Mouse (Mus musculus): ENCODE data around the gene Ccdc184. TPM values are rescaled to one million over a fixed set of nuclear protein-coding genes. Genes with fewer than 3 reads are reported as not detected.

The Ccdc184 gene
- polyA plus RNA-seq (2012; rRNA removed) (0.01 TPM in 1 of 2 replicates, not detected in the other), polyA plus RNA-seq (2014; fragmentation: Nextera tagmentation; extraction: Ambion mirVana) (not detected in 2 replicates)

DNA sequence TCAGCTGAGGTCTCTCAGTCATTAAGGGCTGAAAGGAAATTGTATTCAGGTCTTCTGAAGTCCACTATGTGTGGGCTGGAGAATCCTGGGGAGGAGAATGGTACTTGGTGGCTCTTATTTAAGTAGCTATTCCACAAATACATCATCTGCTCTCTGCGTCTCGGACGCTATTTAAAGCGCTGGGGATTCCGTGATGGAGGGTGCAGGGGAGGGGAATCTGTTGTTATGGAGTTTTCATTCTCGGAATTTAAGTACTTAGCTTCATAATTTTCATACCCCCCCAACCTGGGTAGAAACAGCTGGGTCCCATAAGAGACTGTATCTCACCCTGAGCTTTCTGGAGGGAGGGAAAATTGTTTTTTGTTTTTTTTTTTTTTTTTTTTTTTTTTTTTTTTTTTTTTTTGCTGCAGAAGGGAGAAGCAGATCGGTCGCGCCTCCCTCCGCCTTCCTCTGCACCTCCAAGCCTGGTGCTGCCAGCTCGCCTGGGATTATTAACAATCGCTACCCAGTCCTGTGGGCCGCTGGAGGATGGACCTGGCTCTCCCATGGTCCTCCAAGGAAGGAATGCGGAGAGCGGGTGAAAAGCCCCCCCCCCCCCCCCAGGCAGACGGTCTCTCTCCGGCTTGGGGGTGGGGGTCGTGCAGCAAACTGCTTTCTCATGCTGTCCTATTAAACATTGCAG, at the start of gene Ccdc184:
Gene Ccdc184 (plus strand): TSS at position 196 of the 682 bp plus-strand sequence.
- Histone ChIP-seq H3K4me2 (ENCODE audit: low read depth) (no peak within 1 kb of the TSS), H3K9ac (replicated peaks) (no peak within 1 kb of the TSS), H3K27me3 (ENCODE audit: control insufficient read depth, insufficient read depth, low read length) (peaks cover 57% of the 10 kb centered on the region), H3K36me3 (replicated peaks; ENCODE audit: control insufficient read depth, insufficient read depth, low read depth) (no peaks in the 10 kb centered on the region), H3K9me3 (ENCODE audit: control insufficient read depth, low read length) (no peaks in the 10 kb centered on the region), H3K4me3 (ENCODE audit: insufficient read depth in 1 of 2, low read depth in 2 of 2, low read length in 2 of 2) (no peak within 1 kb of the TSS), H3K27ac (no peak within 1 kb of the TSS), H3K4me1 (replicated peaks; ENCODE audit: control insufficient read depth in 2 of 2, insufficient read depth in 2 of 2, low read length in 1 of 2) (no peaks in the 10 kb centered on the region)
- no peak for ATAC-seq (ENCODE audit: insufficient read depth)
- DNase-seq (ENCODE audit: low read depth in 3 of 3, low spot score in 3 of 3), result no peak
- 9% methylated on average over 18 of the region's 18 CpGs for WGBS (ENCODE audit: insufficient replicate concordance)
- TF ChIP-seq CTCF (IDR thresholded peaks at IDR 0.05; ENCODE audit: low read depth) (no peak), EP300 (IDR thresholded peaks at IDR 0.05; ENCODE audit: low read depth) (no peak)

GRCm38 (mm10) chr15:98119363-98119762, 47.6 kb upstream of the Ccdc184 start:
- no peaks in the 10 kb centered on the region for H3K9me3 ChIP-seq (ENCODE audit: control insufficient read depth, low read length)
- peaks cover 17% of the 10 kb centered on the region for H3K36me3 ChIP-seq (replicated peaks; ENCODE audit: control insufficient read depth, insufficient read depth, low read depth)
- no peak overlapping the region for H3K4me2 ChIP-seq (ENCODE audit: low read depth)
- H3K27me3 ChIP-seq (ENCODE audit: control insufficient read depth, insufficient read depth, low read length), result no peaks in the 10 kb centered on the region
- peaks cover 14 to 24% of the 10 kb centered on the region in 2 experiments for H3K4me1 ChIP-seq (replicated peaks; ENCODE audit: control insufficient read depth in 2 of 2, insufficient read depth in 2 of 2, low read length in 1 of 2)
- no peak overlapping the region for H3K4me3 ChIP-seq (ENCODE audit: insufficient read depth in 1 of 2, low read depth in 2 of 2, low read length in 2 of 2)
- no peak overlapping the region for H3K27ac ChIP-seq
- DNase-seq (ENCODE audit: low read depth in 3 of 3, low spot score in 3 of 3), result no peak
- ATAC-seq (ENCODE audit: insufficient read depth), result no peak
- WGBS (ENCODE audit: insufficient replicate concordance), result 89% methylated on average over 12 of the region's 12 CpGs
- no peak overlapping the region for H3K9ac ChIP-seq (replicated peaks)
- no peak for TF ChIP-seq EP300 (IDR thresholded peaks at IDR 0.05; ENCODE audit: low read depth)
- TF ChIP-seq CTCF (IDR thresholded peaks at IDR 0.05; ENCODE audit: low read depth), result no peak

- Histone ChIP-seq H3K4me3 (ENCODE audit: insufficient read depth in 1 of 2, low read depth in 2 of 2, low read length in 2 of 2) (no peak overlapping the region), H3K4me2 (ENCODE audit: low read depth) (no peak overlapping the region), H3K9ac (replicated peaks) (no peak overlapping the region), H3K4me1 (replicated peaks; ENCODE audit: control insufficient read depth in 2 of 2, insufficient read depth in 2 of 2, low read length in 1 of 2) (peaks cover 9 to 16% of the 10 kb centered on the region in 2 experiments), H3K9me3 (ENCODE audit: control insufficient read depth, low read length) (no peaks in the 10 kb centered on the region), H3K27ac (no peak overlapping the region), H3K27me3 (ENCODE audit: control insufficient read depth, insufficient read depth, low read length) (no peaks in the 10 kb centered on the region), H3K36me3 (replicated peaks; ENCODE audit: control insufficient read depth, insufficient read depth, low read depth) (peaks cover 17% of the 10 kb centered on the region)
- WGBS (ENCODE audit: insufficient replicate concordance), result 87% methylated on average over 20 of the region's 20 CpGs
- TF ChIP-seq EP300 (IDR thresholded peaks at IDR 0.05; ENCODE audit: low read depth), result no peak
- no peak for TF ChIP-seq CTCF (IDR thresholded peaks at IDR 0.05; ENCODE audit: low read depth)
- no peak for ATAC-seq (ENCODE audit: insufficient read depth)
- DNase-seq (ENCODE audit: low read depth in 3 of 3, low spot score in 3 of 3), result no peak
These were observed 46.1 kb upstream of the Ccdc184 start for GRCm38 (mm10) chr15:98120831-98121230.

GRCm38 (mm10) chr15:98131001-98131400, 36.0 kb upstream of the Ccdc184 start:
- WGBS (ENCODE audit: insufficient replicate concordance), result 84% methylated on average over 4 of the region's 4 CpGs

GRCm38 (mm10) chr15:98131451-98131850, 35.5 kb upstream of the Ccdc184 start:
- no peak overlapping the region for H3K27ac ChIP-seq
- H3K4me2 ChIP-seq (ENCODE audit: low read depth), result no peak overlapping the region
- ATAC-seq (ENCODE audit: insufficient read depth) (no peak), DNase-seq (ENCODE audit: low read depth in 3 of 3, low spot score in 3 of 3) (no peak)
- WGBS (ENCODE audit: insufficient replicate concordance), result 82% methylated on average over 7 of the region's 7 CpGs
- no peaks in the 10 kb centered on the region for H3K4me1 ChIP-seq (replicated peaks; ENCODE audit: control insufficient read depth in 2 of 2, insufficient read depth in 2 of 2, low read length in 1 of 2)
- no peaks in the 10 kb centered on the region for H3K27me3 ChIP-seq (ENCODE audit: control insufficient read depth, insufficient read depth, low read length)
- no peaks in the 10 kb centered on the region for H3K9me3 ChIP-seq (ENCODE audit: control insufficient read depth, low read length)
- no peak overlapping the region for H3K4me3 ChIP-seq (ENCODE audit: insufficient read depth in 1 of 2, low read depth in 2 of 2, low read length in 2 of 2)
- TF ChIP-seq EP300 (IDR thresholded peaks at IDR 0.05; ENCODE audit: low read depth), result no peak
- no peak overlapping the region for H3K9ac ChIP-seq (replicated peaks)
- peaks cover 20% of the 10 kb centered on the region for H3K36me3 ChIP-seq (replicated peaks; ENCODE audit: control insufficient read depth, insufficient read depth, low read depth)

More at GRCm38 (mm10) chr15:98131001-98131400, 36.0 kb upstream of the Ccdc184 start:
- H3K4me2 ChIP-seq (ENCODE audit: low read depth), result no peak overlapping the region
- TF ChIP-seq CTCF (IDR thresholded peaks at IDR 0.05; ENCODE audit: low read depth) (no peak), EP300 (IDR thresholded peaks at IDR 0.05; ENCODE audit: low read depth) (no peak)
- H3K27ac ChIP-seq, result no peak overlapping the region
- no peak for DNase-seq (ENCODE audit: low read depth in 3 of 3, low spot score in 3 of 3)
- H3K9ac ChIP-seq (replicated peaks), result no peak overlapping the region
- H3K36me3 ChIP-seq (replicated peaks; ENCODE audit: control insufficient read depth, insufficient read depth, low read depth), result peaks cover 20% of the 10 kb centered on the region
- no peak overlapping the region for H3K4me3 ChIP-seq (ENCODE audit: insufficient read depth in 1 of 2, low read depth in 2 of 2, low read length in 2 of 2)
- H3K9me3 ChIP-seq (ENCODE audit: control insufficient read depth, low read length), result no peaks in the 10 kb centered on the region
- no peaks in the 10 kb centered on the region for H3K27me3 ChIP-seq (ENCODE audit: control insufficient read depth, insufficient read depth, low read length)
- no peak for ATAC-seq (ENCODE audit: insufficient read depth)
- no peaks in the 10 kb centered on the region for H3K4me1 ChIP-seq (replicated peaks; ENCODE audit: control insufficient read depth in 2 of 2, insufficient read depth in 2 of 2, low read length in 1 of 2)
